Mouse (Mus musculus): Measurements from ENCODE around the gene Dlx3. TPM values are rescaled to one million over a fixed set of nuclear protein-coding genes. Genes with fewer than 3 reads are reported as not detected.

Dlx3 gene
- total RNA-seq, 2 experiments from 2014 or later: not detected

GRCm38 (mm10) chr11:95088286-95088685 lies 31.6 kb upstream of the Dlx3 start:
- no peak for DNase-seq (ENCODE audit: low spot score in 2 of 2)

DNA sequence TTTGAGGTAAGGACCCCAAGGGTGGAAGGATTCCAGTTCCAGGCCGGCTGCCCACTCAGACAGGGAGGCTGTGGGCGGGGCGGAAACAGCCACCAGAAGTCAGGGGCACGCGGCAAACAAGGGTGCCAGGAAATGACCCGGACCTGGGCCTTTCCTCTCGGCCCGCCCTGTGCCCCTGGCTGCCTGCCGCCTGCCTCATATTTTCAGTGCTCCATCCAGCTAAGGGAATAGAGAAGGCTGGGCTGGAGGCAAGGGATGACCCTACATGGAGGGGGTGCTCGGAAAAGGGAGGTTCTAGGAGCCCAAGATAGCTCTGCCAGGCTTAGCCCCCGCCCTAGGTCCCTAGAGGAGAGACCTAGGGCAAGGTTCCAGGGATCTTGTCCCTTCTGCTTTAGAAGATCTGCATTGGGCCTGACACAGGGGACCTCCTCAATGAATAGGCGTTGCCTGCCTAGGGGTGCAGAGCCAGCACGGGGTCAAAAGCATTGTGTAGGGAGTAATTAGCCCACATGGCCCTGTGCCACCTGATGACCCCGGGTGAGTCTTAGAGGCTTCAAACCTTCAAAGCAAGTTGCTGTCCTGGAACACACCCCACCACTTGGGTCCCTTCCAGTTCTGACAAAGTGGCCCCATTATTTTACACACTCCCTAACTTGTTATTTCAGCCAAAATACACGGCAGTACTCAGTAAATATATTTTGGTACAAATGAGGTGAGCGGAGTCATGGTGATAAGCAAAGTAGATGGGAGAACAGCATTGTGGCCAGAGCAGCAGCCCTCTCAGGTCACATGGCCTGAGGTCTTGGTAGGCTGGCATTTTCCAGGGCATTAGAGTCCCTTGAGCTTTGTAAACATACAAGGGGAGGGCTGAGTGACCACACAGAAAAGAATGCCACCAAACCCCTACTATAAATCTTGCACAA lies 30.8 kb upstream of the Dlx3 start:
- DNase-seq (ENCODE audit: low spot score in 2 of 2): no peak

DNA sequence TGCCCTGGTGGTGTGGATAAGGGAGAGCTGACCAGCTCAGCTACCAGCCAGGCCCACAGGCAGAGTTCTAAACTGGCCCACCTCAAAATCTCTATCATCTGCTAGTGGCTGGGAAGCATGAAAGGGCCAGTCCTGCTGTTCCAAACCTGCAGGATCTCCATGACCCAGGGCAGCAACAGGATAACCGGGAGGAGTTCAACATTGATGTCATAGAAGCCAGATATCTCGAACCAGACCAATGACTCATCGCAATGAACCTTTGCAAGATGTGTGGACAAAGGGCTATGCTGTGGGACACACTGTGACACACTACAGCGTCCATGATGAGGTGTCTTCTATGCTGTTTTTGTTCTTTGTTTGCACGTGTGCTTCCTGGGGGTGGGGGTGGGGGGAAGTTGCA lies 26.8 kb upstream of the Dlx3 start:
- DNase-seq (ENCODE audit: low spot score in 2 of 2): no peak

DNA sequence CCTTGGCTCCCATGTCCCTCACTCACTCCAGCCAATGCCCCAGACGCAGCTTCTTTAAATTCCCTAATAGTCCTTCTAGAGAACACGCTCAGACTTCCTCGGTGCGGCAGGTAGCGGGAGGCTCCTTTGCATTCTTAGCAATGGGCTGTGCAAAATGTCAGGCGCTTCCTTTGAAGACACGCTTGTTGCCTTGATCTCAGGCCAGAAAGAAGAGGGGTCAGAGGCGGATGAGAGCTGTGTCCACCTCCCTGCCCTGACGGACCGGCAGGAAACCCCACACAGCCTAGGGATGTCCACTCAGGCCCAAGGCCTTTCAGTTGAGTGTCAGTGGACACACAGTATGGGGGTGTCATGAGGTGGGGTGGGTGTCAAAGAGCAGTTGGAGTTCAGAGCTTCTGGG lies 24.3 kb upstream of the Dlx3 start:
- DNase-seq (ENCODE audit: low spot score in 2 of 2): no peak

- DNase-seq (ENCODE audit: low spot score in 2 of 2): no peak
Measured at GRCm38 (mm10) chr11:95096608-95097373, 23.1 kb upstream of the Dlx3 start.

- no peak for DNase-seq (ENCODE audit: low spot score in 2 of 2)
Measured at GRCm38 (mm10) chr11:95097889-95098288, 22.0 kb upstream of the Dlx3 start.

DNA sequence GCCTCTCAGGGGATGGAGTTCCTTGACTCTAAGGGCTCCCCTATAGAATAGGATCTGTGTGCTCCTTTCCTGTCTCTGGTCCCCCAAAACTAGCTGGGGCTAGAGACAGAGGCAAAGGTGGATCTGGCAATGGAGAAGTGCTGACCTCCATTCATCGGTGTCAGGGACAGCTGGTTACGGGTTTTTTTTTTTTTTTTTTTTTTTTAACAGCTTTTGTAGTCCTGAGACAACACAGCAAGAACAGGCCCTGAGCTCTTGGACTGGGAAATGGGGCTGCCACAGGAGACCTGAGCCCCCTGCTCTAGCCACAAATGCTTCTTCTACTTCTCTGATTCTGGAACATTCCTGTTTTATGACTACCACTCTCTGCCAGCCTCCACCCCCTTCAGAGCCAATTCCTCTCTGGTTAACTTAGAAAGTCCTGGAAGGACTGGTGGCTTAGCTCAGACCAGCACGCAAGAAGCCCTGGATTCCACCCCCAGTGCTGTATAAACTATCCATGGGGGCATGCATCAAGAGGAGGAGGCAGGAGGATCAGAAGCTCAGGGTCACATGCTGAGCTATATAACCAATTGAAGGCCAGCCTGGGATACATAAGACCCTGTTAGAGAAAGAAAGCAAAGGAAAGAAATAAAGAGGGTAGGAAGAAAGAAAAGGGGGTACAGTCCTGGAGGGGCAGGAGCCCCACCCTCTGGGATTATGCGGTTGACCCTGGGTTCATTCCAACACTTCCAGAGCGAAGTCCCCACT lies 21.4 kb upstream of the Dlx3 start:
- no peak for DNase-seq (ENCODE audit: low spot score in 2 of 2)

- DNase-seq (ENCODE audit: low spot score in 2 of 2): no peak
Measured at GRCm38 (mm10) chr11:95100393-95100792, 19.5 kb upstream of the Dlx3 start.

GRCm38 (mm10) chr11:95101071-95101788 lies 18.7 kb upstream of the Dlx3 start:
- DNase-seq (ENCODE audit: low spot score in 2 of 2): no peak

- DNase-seq (ENCODE audit: low spot score in 2 of 2): no peak
Measured at GRCm38 (mm10) chr11:95102161-95102904, 17.6 kb upstream of the Dlx3 start.

GRCm38 (mm10) chr11:95104266-95104665 lies 15.7 kb upstream of the Dlx3 start:
- DNase-seq (ENCODE audit: low spot score in 2 of 2): no peak

GRCm38 (mm10) chr11:95105274-95105874 lies 14.5 kb upstream of the Dlx3 start:
- no peak for DNase-seq (ENCODE audit: low spot score in 2 of 2)

DNA sequence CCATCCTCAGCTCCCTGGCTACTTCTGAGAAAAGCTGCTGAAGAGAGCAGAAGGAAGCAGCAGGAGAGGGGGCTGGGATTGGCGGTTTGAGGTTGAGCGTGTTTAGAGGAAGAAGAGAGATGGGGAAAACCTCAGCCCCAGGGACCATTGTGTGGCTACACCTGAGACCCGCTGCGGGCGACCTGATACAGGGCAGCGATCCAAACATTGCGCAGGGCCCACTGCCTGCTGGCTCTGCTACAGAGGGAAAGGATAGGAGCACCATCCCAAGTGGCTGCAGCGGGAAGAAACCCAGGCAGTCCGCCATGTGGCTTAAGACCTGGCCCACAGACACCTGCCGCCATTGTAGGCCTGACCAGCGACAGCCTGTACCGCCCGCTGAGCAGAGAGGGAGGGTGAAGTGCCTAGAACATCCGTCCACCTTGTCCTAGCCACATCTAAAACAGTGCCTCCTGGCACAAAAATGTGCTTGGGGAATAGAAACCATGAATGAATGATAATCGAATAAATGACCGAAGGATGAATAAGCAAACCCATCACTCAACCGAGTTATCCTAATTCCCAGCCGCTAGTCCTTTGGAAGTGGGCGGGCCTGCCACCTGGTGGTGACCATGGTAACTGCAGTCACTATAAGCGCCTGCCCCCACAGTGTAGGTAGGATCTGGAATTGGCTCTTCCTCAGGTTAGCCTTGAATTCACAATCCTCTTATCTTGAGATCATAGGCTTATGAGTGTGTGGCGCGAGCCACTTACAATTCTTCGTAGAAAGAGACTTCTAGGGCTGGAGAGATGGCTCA lies 13.3 kb upstream of the Dlx3 start:
- peak; percentile 80 to 85 for DNase-seq (ENCODE audit: low spot score in 2 of 2)

- DNase-seq (ENCODE audit: low spot score in 2 of 2): no peak
Measured at GRCm38 (mm10) chr11:95109000-95109399, 10.9 kb upstream of the Dlx3 start.

DNA sequence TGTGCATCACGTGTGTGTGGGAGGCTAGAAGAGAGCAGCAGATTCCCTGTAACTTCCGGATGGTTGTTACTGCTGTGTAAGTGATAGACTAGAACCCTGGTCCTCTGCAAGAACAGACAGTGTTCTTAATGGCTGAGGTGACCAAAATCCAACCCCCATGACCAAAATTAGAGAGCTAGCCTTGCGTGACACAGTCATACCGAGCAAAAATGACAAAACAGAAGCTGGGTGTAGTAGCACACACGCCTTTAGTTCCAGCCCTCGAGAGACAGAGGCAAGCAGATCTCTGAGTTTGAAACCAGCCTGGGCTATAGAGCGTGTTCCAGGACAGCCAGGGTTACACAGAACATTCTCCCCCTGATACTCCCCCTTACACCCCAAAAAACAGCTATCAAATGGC lies 9.8 kb upstream of the Dlx3 start:
- DNase-seq (ENCODE audit: low spot score in 2 of 2): no peak

- peak; percentile 73 to 79 for DNase-seq (ENCODE audit: low spot score in 2 of 2)
Measured at GRCm38 (mm10) chr11:95117030-95117429, 2.9 kb upstream of the Dlx3 start.

DNA sequence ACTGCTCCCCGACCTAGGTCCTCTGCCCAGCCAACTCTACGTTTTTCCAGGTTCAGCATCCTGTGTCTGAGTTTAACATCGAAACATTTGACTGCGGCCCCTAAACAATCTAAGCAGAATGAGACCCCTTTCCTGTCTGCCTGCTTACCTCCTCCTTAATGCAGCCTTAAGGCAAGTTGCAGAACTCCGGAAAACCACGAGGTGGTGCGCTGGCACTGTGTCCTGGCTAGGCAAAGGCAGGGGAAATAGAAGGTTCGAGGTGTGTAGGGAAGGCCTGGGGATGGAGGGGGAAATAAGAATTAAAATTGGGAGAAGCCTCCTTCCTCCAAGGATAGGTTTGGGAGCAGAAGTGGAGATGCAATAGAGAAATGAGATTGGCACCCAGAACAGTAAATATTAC lies 1.4 kb upstream of the Dlx3 start:
- peak; percentile 69 to 78 for DNase-seq (ENCODE audit: low spot score in 2 of 2)

- DNase-seq (ENCODE audit: low spot score in 2 of 2): no peak
Measured at GRCm38 (mm10) chr11:95120633-95121020, 708 bp downstream of the Dlx3 start.

Data from layer of hippocampus, postnatal 14 days (tissue).